Mouse (Mus musculus) MEL (cell line): ENCODE measurements around the gene Mapk1. TPM values are rescaled to one million over a fixed set of nuclear protein-coding genes. Genes with fewer than 3 reads are reported as not detected.

Experiments used
- DNase-seq: peaks from one replicate; pipeline ENCODE4 v3.0.0; 2011; ENCODE audit warnings: low read depth, low spot score
- H3K27ac ChIP-seq: 2 replicates; pipeline ENCODE4 v1.5.1; 2012; ENCODE audit warnings: low read depth, mild to moderate bottlenecking, control low read depth, low read length, moderate library complexity; ENCODE audit not compliant: control insufficient read depth
- H3K27me3 ChIP-seq, 2 experiments: fragments of 150-350 bp in 1 of 2; sonication (generic) in 1 of 2; 2 replicates each; pipeline ENCODE4 v1.6.1; 2012; ENCODE audit warnings: low read length in 2 of 2, mild to moderate bottlenecking in 2 of 2, improper control_type of control experiment in 1 of 2, moderate library complexity in 1 of 2; ENCODE audit not compliant: insufficient read depth in 2 of 2, control insufficient read depth in 1 of 2
- H3K36me3 ChIP-seq, 2 experiments: 2 replicates each; pipeline ENCODE4 v1.6.1; 2012 to 2014; ENCODE audit warnings: low read length in 2 of 2, improper control_type of control experiment in 1 of 2, inconsistent platforms in 1 of 2, mild to moderate bottlenecking in 1 of 2; ENCODE audit not compliant: insufficient read depth in 2 of 2, control insufficient read depth in 1 of 2
- H3K4me1 ChIP-seq, 2 experiments: fragments of 150-350 bp in 1 of 2; sonication (generic) in 1 of 2; 2 replicates each; pipeline ENCODE4 v1.6.1; 2012; ENCODE audit warnings: low read length in 2 of 2, improper control_type of control experiment in 1 of 2, mild to moderate bottlenecking in 1 of 2; ENCODE audit not compliant: insufficient read depth in 2 of 2, control insufficient read depth in 1 of 2
- H3K4me3 ChIP-seq, 2 experiments: fragments of 150-350 bp in 1 of 2; sonication (generic) in 1 of 2; 2 replicates each; pipeline ENCODE4 v1.5.1; 2012; ENCODE audit warnings: low read depth in 2 of 2, low read length in 2 of 2, mild to moderate bottlenecking in 2 of 2, moderate library complexity in 2 of 2, control low read depth in 1 of 2, improper control_type of control experiment in 1 of 2; ENCODE audit not compliant: control insufficient read depth in 1 of 2, insufficient read depth in 1 of 2
- H3K79me2 ChIP-seq: 2 replicates; pipeline ENCODE4 v1.6.1; 2012; ENCODE audit warnings: mild to moderate bottlenecking, low read length, moderate library complexity; ENCODE audit not compliant: control insufficient read depth, poor library complexity, insufficient read depth
- H3K9ac ChIP-seq: 2 replicates; pipeline ENCODE4 v1.6.1; 2012; ENCODE audit warnings: low read depth, mild to moderate bottlenecking, control low read depth, low read length, moderate library complexity; ENCODE audit not compliant: control insufficient read depth, poor library complexity, severe bottlenecking
- H3K9me3 ChIP-seq: fragments of 150-350 bp; sonication (generic); replicated peaks from 2 replicates; pipeline ENCODE4 v1.6.1; 2012; ENCODE audit warnings: mild to moderate bottlenecking, low read length, improper control_type of control experiment, moderate library complexity; ENCODE audit not compliant: insufficient read depth
- BHLHE40 ChIP-seq: IDR thresholded peaks from 2 replicates; pipeline ENCODE4 v1.6.1; 2012; ENCODE audit warnings: low read depth, mild to moderate bottlenecking, inconsistent platforms, low read length, improper control_type of control experiment, borderline replicate concordance
- CHD1 ChIP-seq: IDR thresholded peaks from 2 replicates; pipeline ENCODE4 v1.6.1; 2012; ENCODE audit warnings: low read depth, mild to moderate bottlenecking, inconsistent platforms, low read length, improper control_type of control experiment
- E2F4 ChIP-seq: IDR thresholded peaks from 2 replicates; pipeline ENCODE4 v1.6.1; 2011; ENCODE audit warnings: low read depth, low read length, improper control_type of control experiment, borderline replicate concordance
- ELF1 ChIP-seq: IDR thresholded peaks from 2 replicates; pipeline ENCODE4 v1.6.1; 2014; ENCODE audit warnings: low read depth, mild to moderate bottlenecking, inconsistent platforms, low read length, improper control_type of control experiment, moderate library complexity
- EP300 ChIP-seq, 2 experiments: IDR thresholded peaks; 2 replicates each; pipeline ENCODE4 v1.6.1; 2011; ENCODE audit warnings: improper control_type of control experiment in 2 of 2, low read length in 2 of 2, low read depth in 1 of 2, mild to moderate bottlenecking in 1 of 2
- ETS1 ChIP-seq: IDR thresholded peaks from 2 replicates; pipeline ENCODE4 v1.6.1; 2012; ENCODE audit warnings: low read depth, mild to moderate bottlenecking, inconsistent platforms, low read length, improper control_type of control experiment, moderate library complexity
- GATA1 ChIP-seq: IDR thresholded peaks from 2 replicates; pipeline ENCODE4 v1.6.1; 2011; ENCODE audit warnings: low read depth, low read length, improper control_type of control experiment
- JUND ChIP-seq: IDR thresholded peaks from 2 replicates; pipeline ENCODE4 v1.6.1; 2011; ENCODE audit warnings: low read depth, mild to moderate bottlenecking, improper control_type of control experiment, low read length
- MAFK ChIP-seq: IDR thresholded peaks from 2 replicates; pipeline ENCODE4 v1.6.1; 2011; ENCODE audit warnings: low read depth, mild to moderate bottlenecking, low read length, improper control_type of control experiment, borderline replicate concordance
- MAZ ChIP-seq: IDR thresholded peaks from 2 replicates; pipeline ENCODE4 v1.6.1; 2012; ENCODE audit warnings: low read depth, mild to moderate bottlenecking, inconsistent platforms, low read length, improper control_type of control experiment
- MEF2A ChIP-seq: IDR thresholded peaks from 2 replicates; pipeline ENCODE4 v1.6.1; 2014; ENCODE audit warnings: low read depth, mild to moderate bottlenecking, inconsistent platforms, low read length, improper control_type of control experiment; ENCODE audit not compliant: poor library complexity, insufficient replicate concordance, severe bottlenecking; ENCODE audit errors: extremely low read depth
- MYB ChIP-seq: IDR thresholded peaks from 2 replicates; pipeline ENCODE4 v1.6.1; 2011; ENCODE audit warnings: mild to moderate bottlenecking, low read depth, low read length, improper control_type of control experiment
- NELFE ChIP-seq: IDR thresholded peaks from 2 replicates; pipeline ENCODE4 v1.6.1; 2011; ENCODE audit warnings: low read depth, low read length, improper control_type of control experiment
- NRF1 ChIP-seq: IDR thresholded peaks from 2 replicates; pipeline ENCODE4 v1.6.1; 2014; ENCODE audit warnings: low read depth, mild to moderate bottlenecking, inconsistent platforms, low read length, improper control_type of control experiment, moderate library complexity; ENCODE audit not compliant: poor library complexity, insufficient read depth, severe bottlenecking
- RAD21 ChIP-seq: IDR thresholded peaks from 2 replicates; pipeline ENCODE4 v1.6.1; 2011; ENCODE audit warnings: mild to moderate bottlenecking, low read depth, low read length, improper control_type of control experiment
- RCOR1 ChIP-seq: IDR thresholded peaks from 2 replicates; pipeline ENCODE4 v1.6.1; 2012; ENCODE audit warnings: low read depth, mild to moderate bottlenecking, inconsistent platforms, low read length, improper control_type of control experiment
- SIN3A ChIP-seq: IDR thresholded peaks from 2 replicates; pipeline ENCODE4 v1.6.1; 2012; ENCODE audit warnings: low read length, improper control_type of control experiment, inconsistent platforms
- TAL1 ChIP-seq: IDR thresholded peaks from 2 replicates; pipeline ENCODE4 v1.6.1; 2012; ENCODE audit warnings: mild to moderate bottlenecking, inconsistent platforms, low read length, moderate library complexity, mixed read lengths
- TCF12 ChIP-seq: IDR thresholded peaks from 2 replicates; pipeline ENCODE4 v1.6.1; 2014; ENCODE audit warnings: low read depth, mild to moderate bottlenecking, inconsistent platforms, low read length, improper control_type of control experiment, moderate library complexity
- UBTF ChIP-seq: IDR thresholded peaks from 2 replicates; pipeline ENCODE4 v1.6.1; 2012; ENCODE audit warnings: low read depth, mild to moderate bottlenecking, inconsistent platforms, low read length, improper control_type of control experiment, moderate library complexity, borderline replicate concordance; ENCODE audit not compliant: insufficient read depth
- USF1 ChIP-seq: IDR thresholded peaks from 2 replicates; pipeline ENCODE4 v1.6.1; 2014; ENCODE audit warnings: low read depth, mild to moderate bottlenecking, inconsistent platforms, low read length, improper control_type of control experiment, moderate library complexity
- ZKSCAN1 ChIP-seq: IDR thresholded peaks from 2 replicates; pipeline ENCODE4 v1.6.1; 2012; ENCODE audit warnings: low read depth, mild to moderate bottlenecking, inconsistent platforms, low read length, improper control_type of control experiment, moderate library complexity
- ZNF384 ChIP-seq: IDR thresholded peaks from 2 replicates; pipeline ENCODE4 v1.6.1; 2012; ENCODE audit warnings: low read depth, mild to moderate bottlenecking, inconsistent platforms, low read length, improper control_type of control experiment
- polyA plus RNA-seq, 2 experiments: library from polyadenylated mRNA; stranded (reverse) in 1 of 2; unstranded in 1 of 2; fragments of >175 nt in 1 of 2; fragments of >200 nt in 1 of 2; gene quantifications; 2 replicates each; pipeline versions ENCODE4 v1.2.1 to v1.2.4; 2012; ENCODE audit warnings: low replicate concordance in 2 of 2, low read depth in 1 of 2; ENCODE audit not compliant: insufficient read length in 2 of 2, insufficient read depth in 1 of 2, missing spikeins in 1 of 2
- total RNA-seq: library from RNA; depleted of rRNA; stranded (reverse); fragments of 300-350 nt; gene quantifications from 2 replicates; pipeline ENCODE4 v1.2.3, GENCODE M21; 2012

Gene Mapk1
- total and polyA plus RNA-seq, 3 experiments, result 125 to 225 (median 144) TPM

GRCm38 (mm10) chr16:16965149-16965548 lies 18.0 kb upstream of the Mapk1 start (continued):
- no peak for TF ChIP-seq MYB
- no peak for TF ChIP-seq ELF1
- no peak for TF ChIP-seq NELFE
- no peak for TF ChIP-seq ZNF384
- no peak for TF ChIP-seq NRF1

- Histone ChIP-seq H3K4me1 (peaks cover 10 to 22% of the 10 kb centered on the region in 2 experiments), H3K9ac (no peak overlapping the region), H3K27me3 (no peaks in the 10 kb centered on the region), H3K4me3 (no peak overlapping the region), H3K36me3 (peaks cover 0 to 24% of the 10 kb centered on the region in 2 experiments; a peak in 2 of 4 replicates), H3K27ac (no peak overlapping the region), H3K79me2 (no peaks in the 10 kb centered on the region), H3K9me3 (no peaks in the 10 kb centered on the region)
- TF ChIP-seq BHLHE40, result no peak; the same call in 1 of the 2 replicates
- peak; percentile 70 for TF ChIP-seq GATA1
- no peak for TF ChIP-seq MEF2A
- TF ChIP-seq USF1, result no peak
- no peak for TF ChIP-seq MAZ
- TF ChIP-seq TCF12, result peak; percentile 35; the same call in 1 of the 2 replicates
- TF ChIP-seq EP300 (IDR thresholded peaks at IDR 0.05; ENCODE audit: low read depth in 1 of 2, low read length in 2 of 2), result peak; percentile 44 to 61; a peak in 3 of 4 replicates
- no peak for TF ChIP-seq ZKSCAN1
- TF ChIP-seq MYB, result no peak
- peak; percentile 35; the same call in 1 of the 2 replicates for TF ChIP-seq MAFK
- no peak for TF ChIP-seq NELFE
- no peak for TF ChIP-seq CHD1
- TF ChIP-seq JUND, result no peak
- TF ChIP-seq UBTF, result no peak
- peak; percentile 85 for TF ChIP-seq ZNF384
- no peak for TF ChIP-seq TAL1
- TF ChIP-seq SIN3A, result peak; percentile 26; the same call in 1 of the 2 replicates
- peak; percentile 67 for TF ChIP-seq RCOR1
- peak; percentile 66 for TF ChIP-seq ETS1
- TF ChIP-seq RAD21, result no peak
- no peak for TF ChIP-seq E2F4
- DNase-seq, result peak; percentile 40
These were observed 16.9 kb upstream of the Mapk1 start for GRCm38 (mm10) chr16:16966290-16966689.
